22 mouse cellular contexts compared by ENCODE assay signal in genomic region chr8:121708406-121708805, GRCm38 (mm10). TPM values are rescaled to one million over a fixed set of nuclear protein-coding genes. Genes with fewer than 3 reads are reported as not detected.
DNase-seq lines count a peak whose midpoint lies in the region; ATAC-seq and TF ChIP-seq lines count a peak whose summit lies in the region.
"Had no signal": no experiment of that assay in that cellular context is flagged by ENCODE, and none has a peak within 500 bp of the region (broad histone marks: within the 10 kb centered on the region; RNA-seq: fewer than 3 reads in every experiment).

No protein-coding gene starts in this region.

- peaks cover 49% of the 10 kb centered on the region for H3K27me3 ChIP-seq in E14TG2a.4 (ENCODE audit: insufficient read depth, low read length)
- no peaks in the 10 kb centered on the region for H3K27me3 ChIP-seq in kidney, embryonic 15.5 days
- H3K27me3 ChIP-seq in liver, postnatal 0 days (ENCODE audit: insufficient read depth, low read length), result no peaks in the 10 kb centered on the region
- H3K27me3 ChIP-seq: forebrain, embryonic 13.5 days had no signal

- peaks cover 13% of the 10 kb centered on the region for H3K4me1 ChIP-seq in E14TG2a.4 (replicated peaks; ENCODE audit: low read depth, low read length)
- peaks cover 13% of the 10 kb centered on the region; the same call in 1 of the 2 replicates for H3K4me1 ChIP-seq in kidney, embryonic 15.5 days
- no peaks in the 10 kb centered on the region for H3K4me1 ChIP-seq in liver, postnatal 0 days (ENCODE audit: insufficient read depth)
- H3K4me1 ChIP-seq: embryonic facial prominence, embryonic 12.5 days; forebrain, embryonic 13.5 days; heart, embryonic 12.5 days had no signal

- no peaks in the 10 kb centered on the region for H3K36me3 ChIP-seq in E14TG2a.4 (ENCODE audit: insufficient read depth, low read length)
- H3K36me3 ChIP-seq in kidney, embryonic 15.5 days, result no peaks in the 10 kb centered on the region
- H3K36me3 ChIP-seq in liver, postnatal 0 days (replicated peaks; ENCODE audit: insufficient read depth, low read length), result no peaks in the 10 kb centered on the region
- H3K36me3 ChIP-seq: embryonic facial prominence, embryonic 12.5 days; heart, embryonic 12.5 days; hindbrain, embryonic 10.5 days had no signal

- no peak for TF ChIP-seq EP300 in liver, postnatal 0 days (IDR thresholded peaks at IDR 0.05; ENCODE audit: low read depth)

- H3K4me3 ChIP-seq in E14TG2a.4 (replicated peaks; ENCODE audit: low read length), result peak overlapping the region; percentile 14; the same call in 1 of the 2 replicates
- H3K4me3 ChIP-seq in kidney, embryonic 15.5 days (replicated peaks), result no peak overlapping the region
- no peak overlapping the region for H3K4me3 ChIP-seq in liver, postnatal 0 days (ENCODE audit: low read depth, low read length)
- H3K4me3 ChIP-seq: embryonic facial prominence, embryonic 12.5 days; forebrain, embryonic 13.5 days; heart, embryonic 12.5 days; hindbrain, embryonic 10.5 days had no signal

- no peak for TF ChIP-seq CTCF in E14TG2a.4 (conservative IDR thresholded peaks at IDR 0.05; ENCODE audit: low read length)
- TF ChIP-seq CTCF in liver, postnatal 0 days (IDR thresholded peaks at IDR 0.05; ENCODE audit: low read depth), result no peak

- H3K9me3 ChIP-seq in E14TG2a.4 (ENCODE audit: low read length), result no peaks in the 10 kb centered on the region
- H3K9me3 ChIP-seq in kidney, embryonic 15.5 days (replicated peaks), result no peaks in the 10 kb centered on the region
- H3K9me3 ChIP-seq in liver, postnatal 0 days (ENCODE audit: low read length), result no peaks in the 10 kb centered on the region
- H3K9me3 ChIP-seq: embryonic facial prominence, embryonic 12.5 days; forebrain, embryonic 13.5 days; heart, embryonic 12.5 days; hindbrain, embryonic 10.5 days had no signal

- no peak overlapping the region for H3K4me2 ChIP-seq in kidney, embryonic 15.5 days
- H3K4me2 ChIP-seq in liver, postnatal 0 days (ENCODE audit: low read depth, low read length), result no peak overlapping the region
- H3K4me2 ChIP-seq: embryonic facial prominence, embryonic 12.5 days; forebrain, embryonic 13.5 days; heart, embryonic 12.5 days; hindbrain, embryonic 14.5 days had no signal

- DNase-seq in kidney, adult 18-20 months, result peak; percentile 40
- DNase-seq in kidney, postnatal 14 days, result peak; percentile 58
- DNase-seq in layer of hippocampus, postnatal 36 days, result no peak
- DNase-seq in Muller cell, postnatal 12 days (ENCODE audit: inconsistent ontology term), result no peak
- no peak for DNase-seq in liver, postnatal 0 days
- DNase-seq: adrenal gland, postnatal 10 days; cerebellum, adult 11 months; cerebellum, adult 8-10 months; cerebellum, postnatal 14 days; forebrain, postnatal 0 days; gastrocnemius, postnatal 14 days had no signal

- ATAC-seq in kidney, embryonic 15.5 days (replicated peaks; ENCODE audit: low FRiP score), result 0 out of 2 replicates have a peak, but pooled peaks have one; percentile 43
- ATAC-seq in liver, postnatal 0 days, result no peak
- ATAC-seq: forebrain, embryonic 13.5 days; forebrain, postnatal 0 days had no signal

- H3K9ac ChIP-seq in kidney, embryonic 15.5 days, result no peak overlapping the region
- no peak overlapping the region for H3K9ac ChIP-seq in liver, postnatal 0 days (replicated peaks)
- H3K9ac ChIP-seq: embryonic facial prominence, embryonic 12.5 days; forebrain, embryonic 13.5 days; forebrain, postnatal 0 days; heart, embryonic 12.5 days; hindbrain, embryonic 14.5 days had no signal

- H3K27ac ChIP-seq in kidney, embryonic 15.5 days, result peak overlapping the region; percentile 33; the same call in 1 of the 2 replicates
- H3K27ac ChIP-seq in liver, postnatal 0 days (ENCODE audit: low read depth), result no peak overlapping the region
- H3K27ac ChIP-seq: embryonic facial prominence, embryonic 12.5 days; forebrain, embryonic 13.5 days; hindbrain, embryonic 10.5 days; hindbrain, embryonic 14.5 days had no signal

- 35% methylated on average over 6 of the region's 6 CpGs for WGBS in kidney, embryonic 15.5 days
- WGBS in liver, postnatal 0 days (ENCODE audit: insufficient replicate concordance), result 50% methylated on average over 6 of the region's 6 CpGs

RNA-seq across cellular contexts. Expression of gene Jph3, which starts 21.0 kb away (rescaled TPM):
- 0.85 and 1.3 TPM in 2 replicates for polyA plus RNA-seq in kidney, embryonic 15.5 days (2015; fragmentation: Nextera tagmentation; extraction: Ambion mirVana)
- 100 to 1,000 TPM; 310 to 313 TPM for total RNA-seq in layer of hippocampus, postnatal 36 days (2021)
- 0.11 TPM in 2 replicates for polyA plus RNA-seq in liver, postnatal 0 days (2015; fragmentation: Nextera tagmentation; extraction: Ambion mirVana)
- total RNA-seq: common myeloid progenitor, adult 5-6 weeks; granulocyte monocyte progenitor cell, adult 5-6 weeks; heart, postnatal 25 days had no signal

RNA-seq across cellular contexts. Expression of gene Zcchc14, which starts 55.7 kb away (rescaled TPM):
- polyA plus RNA-seq in kidney, embryonic 15.5 days (2015; fragmentation: Nextera tagmentation; extraction: Ambion mirVana), result 16.3 and 17.2 TPM in 2 replicates
- total RNA-seq in layer of hippocampus, postnatal 36 days (2021), result 100 to 1,000 TPM in 1 of 2 experiments, 10 to 100 TPM in 1; 93.6 to 102 TPM
- polyA plus RNA-seq in liver, postnatal 0 days (2015; fragmentation: Nextera tagmentation; extraction: Ambion mirVana), result 1.9 and 2.3 TPM in 2 replicates
- total RNA-seq: CH12.LX; granulocyte monocyte progenitor cell, adult 5-6 weeks had no signal

Comparison
In these comparisons a context has a peak if more than half of its experiments do, and no peak if none do; other contexts are left out.
1. DNase-seq: peak in kidney, adult 18-20 months (single experiment) and kidney, postnatal 14 days (single experiment); none in layer of hippocampus, postnatal 36 days (0 of 2), Muller cell, postnatal 12 days (single experiment) and liver, postnatal 0 days (single experiment).